Mouse (Mus musculus): Measurements from ENCODE around the gene Mef2d.

GRCm38 (mm10) chr3:88170361-88170760, 28.2 kb downstream of the Mef2d start:
- TF ChIP-seq TAL1 (IDR thresholded peaks at IDR 0.05; ENCODE audit: low read length) (no peak), GATA1 (IDR thresholded peaks at IDR 0.05; ENCODE audit: low read length) (no peak)
